Mouse (Mus musculus): ENCODE results near the gene Scyl3. TPM values are rescaled to one million over a fixed set of nuclear protein-coding genes. Genes with fewer than 3 reads are reported as not detected.

Scyl3 gene
- 17.4 and 17.9 TPM in 2 replicates for polyA plus RNA-seq (2012; rRNA removed)

DNA sequence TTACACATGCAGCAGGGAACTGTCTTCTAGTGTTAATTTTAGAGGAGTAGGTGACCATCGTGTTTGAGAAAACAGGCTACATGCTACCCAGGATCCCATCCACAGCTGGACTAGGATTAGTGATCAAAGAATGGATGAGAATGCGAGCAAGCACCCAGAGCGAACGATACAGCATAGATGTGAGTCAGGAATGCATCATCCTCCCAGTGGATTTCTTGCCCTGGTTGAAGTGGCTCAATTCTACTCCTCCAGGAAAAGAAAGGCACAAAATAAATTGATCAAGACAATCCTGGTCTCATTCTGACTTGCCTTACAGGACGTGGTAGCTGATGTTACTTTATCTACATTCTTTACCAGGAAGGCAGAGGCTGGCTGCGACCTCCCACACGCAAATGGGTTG lies at the start of gene Scyl3:
Gene Scyl3 (plus strand): TSS at position 255 of the 400 bp plus-strand sequence.

DNA sequence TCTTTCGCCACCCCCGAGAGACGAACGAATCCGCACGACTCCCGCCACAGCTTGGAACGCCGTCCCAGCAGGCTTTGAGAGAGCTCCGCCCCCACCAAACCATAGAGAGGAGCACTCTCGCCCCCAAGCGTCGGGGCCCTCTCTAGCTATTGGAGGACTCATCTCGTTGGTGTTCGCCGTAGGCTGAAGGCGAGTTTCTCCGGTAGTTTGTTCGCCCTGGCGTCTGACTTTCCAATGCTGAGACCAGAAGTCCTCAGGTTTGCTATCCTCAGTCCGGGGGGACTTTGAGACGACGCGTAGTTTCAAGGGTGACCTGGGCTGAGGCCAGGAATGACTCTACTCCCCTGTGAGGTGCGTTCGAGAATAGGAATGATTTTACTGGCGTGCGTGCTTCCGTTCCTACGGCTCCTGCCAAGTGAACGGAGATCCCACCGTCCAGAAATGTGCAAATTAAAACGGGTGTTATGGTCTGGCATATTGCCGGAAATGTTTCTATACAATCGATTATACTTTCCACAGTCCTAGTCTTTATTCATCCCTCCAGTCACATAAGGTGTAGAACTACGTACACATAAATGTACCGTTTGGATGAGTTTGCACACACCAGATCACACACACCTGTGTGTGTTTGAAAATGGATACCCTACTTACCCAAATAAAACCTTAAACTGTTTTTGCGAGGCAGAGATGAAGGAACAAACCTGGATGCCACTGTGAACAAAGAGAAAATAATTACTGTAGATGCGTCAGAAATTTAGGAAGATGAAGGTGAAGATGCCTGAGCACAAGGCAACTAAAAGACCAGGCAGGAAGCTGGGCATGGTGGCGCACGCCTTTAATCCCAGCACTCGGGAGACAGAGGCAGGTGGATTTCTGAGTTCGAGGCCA lies 66.1 kb downstream of the Scyl3 start, which contains the start of the genes BC055324 and Mettl18:
Gene BC055324 (minus strand): TSS at position 76 of the 888 bp plus-strand sequence.
Gene Mettl18 (plus strand): TSS at position 169 of the 888 bp plus-strand sequence.

Other genes with a start within 250 kb of the Scyl3 start
- gene Mettl11b, start 203.9 kb upstream of the Scyl3 start, polyA plus RNA-seq (2012; rRNA removed), result 0.44 and 0.53 TPM in 2 replicates
- 75.8 and 76.3 TPM in 2 replicates for gene Kifap3, start 149.5 kb upstream of the Scyl3 start, polyA plus RNA-seq (2012; rRNA removed)
- gene BC055324, start 65.7 kb downstream of the Scyl3 start, polyA plus RNA-seq (2012; rRNA removed), result 10.8 and 14.5 TPM in 2 replicates
- gene Mettl18, start 65.8 kb downstream of the Scyl3 start, polyA plus RNA-seq (2012; rRNA removed), result 4.8 and 5.0 TPM in 2 replicates
- gene Sele, start 119.1 kb downstream of the Scyl3 start, polyA plus RNA-seq (2012; rRNA removed), result 0.09 TPM in 1 of 2 replicates, not detected in the other
- gene Sell, start 132.9 kb downstream of the Scyl3 start, polyA plus RNA-seq (2012; rRNA removed), result 0.11 and 0.23 TPM in 2 replicates
- 0.05 and 0.13 TPM in 2 replicates for gene Selp, start 186.2 kb downstream of the Scyl3 start, polyA plus RNA-seq (2012; rRNA removed)
- 0.18 and 0.22 TPM in 2 replicates for gene F5, start 222.7 kb downstream of the Scyl3 start, polyA plus RNA-seq (2012; rRNA removed)

Measured in central nervous system, embryonic 14 days (tissue).